ENCODE assay signal across 7 mouse cellular contexts in the genomic region with DNA sequence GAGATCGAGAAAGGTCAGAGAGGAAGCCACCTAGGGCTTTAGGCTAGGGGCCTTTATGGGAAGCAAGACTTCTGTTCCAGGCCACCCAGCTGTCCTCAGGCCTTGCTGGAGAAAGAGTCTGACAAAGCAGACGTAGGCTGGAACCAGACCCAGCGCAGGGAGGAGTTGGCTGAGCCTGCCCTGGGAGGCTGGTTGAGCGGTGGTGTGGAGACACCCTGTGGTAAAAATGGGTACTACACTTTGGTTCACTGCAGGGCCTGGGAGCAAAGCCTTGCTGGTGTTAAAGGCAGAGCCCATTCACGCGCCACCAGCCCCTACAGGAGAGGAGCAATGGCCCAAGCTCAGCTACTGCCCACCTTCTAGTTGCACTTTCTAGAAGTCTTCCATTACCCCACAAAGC. TPM values are rescaled to one million over a fixed set of nuclear protein-coding genes. Genes with fewer than 3 reads are reported as not detected.
A peak's percentile ranks its signal among the peaks of the same experiment; 100 is the strongest.
DNase-seq lines count a peak whose midpoint lies in the region; ATAC-seq and TF ChIP-seq lines count a peak whose summit lies in the region.

No protein-coding gene starts in this region.

- peak; percentile 55 for DNase-seq in adrenal gland, adult 8-10 months
- DNase-seq in embryo, embryonic 11.5 days (ENCODE audit: low read depth, low spot score): peak; percentile 85
- peak; percentile 78 to 84 for DNase-seq in gastrocnemius, postnatal 4 days (ENCODE audit: low spot score in 2 of 2)
- DNase-seq in left cerebral cortex, postnatal 4 days: peak; percentile 85
- DNase-seq in spleen, adult 12 weeks (ENCODE audit: low spot score): peak; percentile 64

- H3K4me2 ChIP-seq in intestine, postnatal 0 days (replicated peaks; ENCODE audit: low read depth): no peak overlapping the region
- no peak overlapping the region for H3K4me2 ChIP-seq in midbrain, embryonic 13.5 days (replicated peaks)

- H3K4me3 ChIP-seq in intestine, postnatal 0 days (ENCODE audit: low read depth, low read length): no peak overlapping the region
- no peak overlapping the region for H3K4me3 ChIP-seq in midbrain, embryonic 13.5 days (replicated peaks)

- peak; percentile 71 for ATAC-seq in intestine, postnatal 0 days
- ATAC-seq in midbrain, embryonic 13.5 days: peak; percentile 80

- H3K27ac ChIP-seq in intestine, postnatal 0 days (ENCODE audit: low read depth, low read length): no peak overlapping the region
- H3K27ac ChIP-seq in midbrain, embryonic 13.5 days: no peak overlapping the region

- H3K9me3 ChIP-seq in intestine, postnatal 0 days (ENCODE audit: control insufficient read depth): no peaks in the 10 kb centered on the region
- no peaks in the 10 kb centered on the region for H3K9me3 ChIP-seq in midbrain, embryonic 13.5 days

- no peaks in the 10 kb centered on the region for H3K27me3 ChIP-seq in intestine, postnatal 0 days (replicated peaks; ENCODE audit: control insufficient read depth, insufficient read depth, low read length)
- peaks cover 28% of the 10 kb centered on the region for H3K27me3 ChIP-seq in midbrain, embryonic 13.5 days

- 8% methylated on average over 6 of the region's 6 CpGs for WGBS in intestine, postnatal 0 days
- 2% methylated on average over 6 of the region's 6 CpGs for WGBS in midbrain, embryonic 13.5 days

- no peaks in the 10 kb centered on the region for H3K4me1 ChIP-seq in intestine, postnatal 0 days (replicated peaks; ENCODE audit: control insufficient read depth, insufficient read depth, low read length)
- peaks cover 3% of the 10 kb centered on the region; the same call in 1 of the 2 replicates for H3K4me1 ChIP-seq in midbrain, embryonic 13.5 days (replicated peaks)

- no peak overlapping the region for H3K9ac ChIP-seq in intestine, postnatal 0 days (ENCODE audit: low read depth, low read length)
- no peak overlapping the region for H3K9ac ChIP-seq in midbrain, embryonic 13.5 days (replicated peaks)

- no peaks in the 10 kb centered on the region for H3K36me3 ChIP-seq in intestine, postnatal 0 days (ENCODE audit: control insufficient read depth, insufficient read depth)
- H3K36me3 ChIP-seq in midbrain, embryonic 13.5 days: no peaks in the 10 kb centered on the region

- TF ChIP-seq CTCF in intestine, postnatal 0 days (IDR thresholded peaks at IDR 0.05; ENCODE audit: low read depth): peak; percentile 97

- intact Hi-C loops in left cerebral cortex, postnatal 4 days (cut with DNase I): loop anchor here (2.0 to 10.0 kb wide), 3 partner anchors 61 to 279 kb away; no protein-coding TSS in a partner anchor

RNA-seq across cellular contexts. Expression of a gene that starts 26.4 kb away (rescaled TPM):
- total RNA-seq in adrenal gland, adult 8-10 months (2022): under 1 TPM; 0.16 to 0.37 (median 0.22) TPM
- under 1 TPM; 0.22 to 0.34 TPM for total RNA-seq in gastrocnemius, postnatal 4 days (2021)
- polyA plus RNA-seq in intestine, postnatal 0 days (2015; fragmentation: Nextera tagmentation; extraction: Ambion mirVana): 0.26 and 0.38 TPM in 2 replicates
- not detected for total RNA-seq in left cerebral cortex, postnatal 4 days (2021)
- polyA plus RNA-seq in midbrain, embryonic 13.5 days (2015; fragmentation: Nextera tagmentation; extraction: Ambion mirVana): 0.11 TPM in 1 of 2 replicates, not detected in the other

RNA-seq across cellular contexts. Expression of a gene that starts 44.6 kb away (rescaled TPM):
- total RNA-seq in adrenal gland, adult 8-10 months (2022): 10 to 100 TPM; 10.6 to 40.4 (median 26.8) TPM
- 10 to 100 TPM; 45.8 to 50.2 TPM for total RNA-seq in gastrocnemius, postnatal 4 days (2021)
- polyA plus RNA-seq in intestine, postnatal 0 days (2015; fragmentation: Nextera tagmentation; extraction: Ambion mirVana): 39.7 and 45.5 TPM in 2 replicates
- 1 to 10 TPM; 3.6 to 4.1 TPM for total RNA-seq in left cerebral cortex, postnatal 4 days (2021)
- 5.6 and 7.1 TPM in 2 replicates for polyA plus RNA-seq in midbrain, embryonic 13.5 days (2015; fragmentation: Nextera tagmentation; extraction: Ambion mirVana)
